Mouse (Mus musculus): ENCODE measurements around the gene Mmd2. TPM values are rescaled to one million over a fixed set of nuclear protein-coding genes. Genes with fewer than 3 reads are reported as not detected.

Gene Mmd2
- total RNA-seq (2021): not detected
- long read RNA-seq, experiment 1: 0 reads
- long read RNA-seq, experiment 2: 0 reads

- intact Hi-C loops (cut with DNase I): no loop called here
- DNase-seq: no peak
Observed at GRCm38 (mm10) chr5:142608259-142608988, at the start of gene Mmd2. TSS of gene Mmd2 (minus strand) at chr5:142608800.

DNA sequence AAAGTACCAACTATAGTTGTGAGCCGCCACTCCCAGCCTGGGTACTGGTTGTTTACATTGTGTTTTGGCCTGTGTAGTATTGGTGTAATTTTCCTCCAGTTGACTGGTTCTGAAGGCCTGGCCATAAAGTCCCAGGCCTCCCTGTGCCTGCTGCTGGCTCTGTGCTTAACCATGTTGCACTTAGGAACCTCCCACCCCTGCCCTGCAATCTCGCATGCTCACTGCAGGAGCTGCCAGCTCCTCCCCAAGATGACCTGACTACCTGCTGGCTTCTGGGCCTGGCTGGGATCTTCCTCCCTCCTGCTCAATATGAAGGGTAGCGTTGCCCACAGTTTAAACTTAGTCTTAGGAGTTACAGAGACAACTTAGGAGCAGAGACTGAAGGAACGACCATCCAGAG, 43.7 kb upstream of the Mmd2 start:
- intact Hi-C loops (cut with DNase I): no loop called here
- no peak for DNase-seq

DNA sequence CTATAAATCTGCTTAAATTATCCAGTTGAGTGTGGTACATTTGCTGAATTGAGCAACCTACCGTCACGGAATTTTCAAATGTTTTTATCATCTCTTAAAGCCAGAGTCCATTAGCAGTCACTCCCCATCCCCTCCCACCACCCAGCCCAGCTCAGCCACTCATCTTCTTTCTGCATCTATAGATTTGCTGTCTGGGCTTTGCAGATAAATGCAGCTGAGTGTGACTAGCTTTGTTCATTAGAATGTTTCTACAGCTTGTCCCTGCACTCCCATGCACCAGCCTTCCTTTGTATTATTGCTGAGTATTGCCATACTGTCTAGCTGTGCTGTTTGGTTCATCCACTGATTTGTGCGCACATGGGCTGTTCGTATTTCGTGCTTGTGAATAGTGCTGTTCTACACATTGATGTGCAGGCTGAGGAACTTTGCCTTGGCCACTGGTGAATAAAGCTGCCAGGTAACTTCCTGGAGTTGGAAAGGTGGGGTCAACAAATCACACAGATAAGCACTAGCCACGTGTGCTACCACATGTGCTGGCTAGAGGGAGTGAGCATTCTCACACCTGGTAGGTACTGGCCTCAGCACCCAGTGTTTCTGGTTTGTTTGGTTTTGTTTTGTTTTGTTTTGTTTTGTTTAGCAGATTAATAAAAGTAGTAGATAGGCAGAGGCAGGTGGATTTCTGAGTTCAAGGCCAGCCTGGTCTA, 42.3 kb upstream of the Mmd2 start:
- intact Hi-C loops (cut with DNase I): no loop called here
- no peak for DNase-seq

- intact Hi-C loops (cut with DNase I): no loop called here
- no peak for DNase-seq
Observed at GRCm38 (mm10) chr5:142650390-142650789, 41.8 kb upstream of the Mmd2 start.

DNA sequence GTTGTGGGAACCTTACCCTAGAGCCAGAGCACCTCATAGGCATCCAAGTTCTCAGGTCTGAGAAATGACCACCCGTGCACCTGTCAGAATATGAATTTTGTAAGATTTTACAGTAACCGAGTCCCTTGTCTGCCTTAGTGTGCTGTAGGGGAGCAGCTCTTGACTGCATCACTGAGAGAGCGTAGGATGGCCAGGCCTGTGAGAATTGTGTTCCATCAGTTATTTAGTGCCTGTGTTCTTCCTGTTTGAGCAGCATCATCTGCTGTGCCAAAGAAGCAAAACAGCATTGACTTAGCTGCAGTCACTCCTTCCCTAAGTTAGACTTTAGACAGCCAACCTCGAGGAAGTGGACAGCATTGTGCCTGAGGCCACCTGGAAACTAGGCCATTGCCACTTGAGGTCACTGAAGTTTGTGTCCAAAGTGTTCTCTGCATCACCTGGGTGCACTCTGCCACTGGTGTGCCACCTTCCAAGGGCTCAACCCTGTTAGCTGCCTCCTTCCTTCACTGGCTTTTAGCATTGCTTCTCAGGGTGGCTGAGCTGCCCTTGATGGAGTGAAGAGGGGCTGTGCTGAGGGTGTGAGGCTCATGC, 41.0 kb upstream of the Mmd2 start:
- intact Hi-C loops (cut with DNase I): loop anchor here (1.0 kb wide), 1 partner anchor 47 kb away; no protein-coding TSS in a partner anchor
- no peak for DNase-seq

DNA sequence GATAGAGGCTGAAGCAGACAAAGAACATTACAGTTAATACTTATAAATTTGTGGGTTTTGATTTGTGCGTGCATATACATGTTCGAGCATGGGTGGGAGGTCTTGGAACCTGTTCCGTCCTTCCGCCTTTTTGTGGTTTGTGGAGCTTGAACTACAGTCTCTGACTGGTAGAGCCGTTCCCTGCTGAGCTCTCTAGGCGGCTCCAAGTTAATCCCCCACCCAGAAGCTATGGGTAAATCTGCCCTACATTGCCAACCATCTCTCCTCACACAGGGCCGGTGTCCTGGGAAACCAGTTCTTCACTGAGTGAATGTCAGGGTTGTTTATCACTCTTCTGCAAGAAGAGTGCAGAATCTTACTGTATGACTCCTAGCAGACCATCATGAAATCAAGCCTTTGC, 39.6 kb upstream of the Mmd2 start:
- intact Hi-C loops (cut with DNase I): no loop called here
- DNase-seq: no peak

DNA sequence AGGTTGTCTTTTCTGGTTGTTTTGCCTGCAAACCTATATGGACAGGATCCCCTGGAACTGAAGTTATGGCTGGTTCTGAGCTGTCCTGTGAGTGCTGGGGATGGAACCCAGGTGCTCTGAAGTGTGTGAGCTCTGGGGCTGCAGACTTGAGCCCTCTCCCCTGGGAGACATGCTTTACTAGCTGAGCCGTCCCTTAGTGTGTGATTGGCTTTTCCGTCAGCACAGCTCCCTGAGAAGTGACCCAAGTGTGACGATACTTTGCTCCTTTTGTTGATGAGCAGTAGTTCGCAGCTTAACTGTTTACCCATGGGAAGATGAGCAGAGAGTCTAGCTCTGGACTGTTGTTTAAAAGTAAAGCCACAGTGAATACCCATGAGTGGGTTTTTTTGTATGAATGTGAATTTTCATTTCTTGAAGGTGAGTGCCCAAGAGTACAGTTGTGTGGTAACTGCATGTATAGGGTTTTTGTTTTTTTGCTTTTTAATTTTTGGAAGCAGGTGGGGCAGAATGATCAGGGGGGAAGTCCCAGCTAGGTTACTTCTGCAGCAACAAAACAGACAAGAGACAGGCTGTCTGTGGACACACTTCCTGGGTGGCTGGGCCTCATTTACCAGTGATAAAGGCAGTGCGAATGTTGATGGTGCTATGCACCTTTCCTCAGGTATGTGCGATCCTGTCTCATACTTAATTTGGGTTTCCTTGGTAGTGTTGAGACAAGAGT, 32.9 kb upstream of the Mmd2 start:
- DNase-seq: no peak
- intact Hi-C loops (cut with DNase I): no loop called here

- intact Hi-C loops (cut with DNase I): no loop called here
- DNase-seq: no peak
Observed at GRCm38 (mm10) chr5:142640088-142640487, 31.5 kb upstream of the Mmd2 start.

GRCm38 (mm10) chr5:142637823-142638222, 29.2 kb upstream of the Mmd2 start:
- DNase-seq: no peak

GRCm38 (mm10) chr5:142630224-142630623, 21.6 kb upstream of the Mmd2 start:
- DNase-seq: no peak
- intact Hi-C loops (cut with DNase I): no loop called here

More at GRCm38 (mm10) chr5:142637823-142638222, 29.2 kb upstream of the Mmd2 start:
- intact Hi-C loops (cut with DNase I): no loop called here

GRCm38 (mm10) chr5:142629663-142630025, 21.0 kb upstream of the Mmd2 start:
- intact Hi-C loops (cut with DNase I): no loop called here
- no peak for DNase-seq

- peak; percentile 92 to 94 for DNase-seq
- intact Hi-C loops (cut with DNase I): no loop called here
Observed at GRCm38 (mm10) chr5:142628726-142629662, 20.4 kb upstream of the Mmd2 start.

DNA sequence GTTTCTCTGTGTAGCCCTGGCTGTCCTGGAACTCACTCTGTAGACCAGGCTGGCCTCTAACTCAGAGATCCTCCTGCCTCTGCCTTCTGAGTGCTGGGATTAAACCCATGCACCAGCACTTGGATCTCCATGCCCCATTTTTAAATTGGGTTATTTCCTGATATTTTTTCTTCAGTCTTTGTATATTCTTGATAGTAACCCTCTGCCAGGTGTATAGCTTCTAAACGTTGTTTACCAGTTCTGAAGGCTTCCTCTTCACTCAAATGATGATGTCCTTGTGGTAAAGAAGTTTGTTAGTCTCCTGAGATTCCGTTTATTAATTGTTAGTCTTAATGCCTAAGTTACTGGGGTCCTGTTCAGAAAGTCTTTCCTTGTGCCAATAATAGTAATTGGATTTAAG, 18.8 kb upstream of the Mmd2 start, which contains the start of gene Wipi2:
Gene Wipi2, plus strand, starts transcription at position 301 of the 400 bp plus-strand sequence.
- DNase-seq: no peak
- intact Hi-C loops (cut with DNase I): no loop called here

DNA sequence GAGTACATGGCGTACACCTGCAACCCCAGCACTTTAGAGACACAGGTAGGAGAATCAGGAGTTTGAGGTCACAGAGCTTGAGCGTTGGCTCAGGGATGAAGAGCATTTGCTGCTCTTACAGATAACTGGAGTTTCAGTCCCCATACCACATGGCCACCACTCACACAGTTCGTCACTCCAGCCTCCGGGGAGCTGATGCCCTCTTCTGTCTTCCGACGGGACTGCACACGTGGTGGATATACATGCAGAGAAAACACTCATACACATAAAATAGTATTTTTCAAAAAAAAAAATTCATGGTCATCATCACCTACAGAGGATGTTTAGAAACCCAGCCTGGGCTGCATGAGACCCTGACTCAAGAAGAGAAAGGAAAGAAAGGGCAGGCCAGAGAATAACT, 14.5 kb upstream of the Mmd2 start:
- DNase-seq: no peak
- intact Hi-C loops (cut with DNase I): loop anchor here (5.0 kb wide), 1 partner anchor 66 kb away; no protein-coding TSS in a partner anchor

GRCm38 (mm10) chr5:142622134-142622533, 13.5 kb upstream of the Mmd2 start:
- DNase-seq: no peak
- intact Hi-C loops (cut with DNase I): loop anchor here (5.0 kb wide), 1 partner anchor 65 kb away; no protein-coding TSS in a partner anchor

DNA sequence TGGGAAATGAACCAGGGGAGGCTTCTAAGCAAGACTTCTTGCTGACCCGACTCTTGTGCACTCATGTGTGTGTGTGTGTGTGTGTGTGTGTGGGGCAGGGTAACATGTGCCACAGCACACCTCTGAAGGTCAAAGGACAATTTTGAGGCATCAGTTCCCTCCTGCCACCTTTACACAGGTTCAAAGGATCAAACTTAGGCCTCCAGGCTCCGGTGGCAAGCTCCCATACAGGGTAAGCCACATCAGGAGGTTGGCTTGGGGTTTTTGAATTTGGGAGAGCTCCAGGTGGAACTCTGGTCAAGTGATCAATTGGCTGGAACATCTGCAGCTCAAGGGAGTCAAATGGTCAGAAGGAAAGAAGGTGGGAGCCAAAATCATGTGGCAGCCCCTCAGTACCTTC, 12.8 kb upstream of the Mmd2 start:
- intact Hi-C loops (cut with DNase I): loop anchor here (5.0 kb wide), 1 partner anchor 64 kb away; no protein-coding TSS in a partner anchor
- no peak for DNase-seq

DNA sequence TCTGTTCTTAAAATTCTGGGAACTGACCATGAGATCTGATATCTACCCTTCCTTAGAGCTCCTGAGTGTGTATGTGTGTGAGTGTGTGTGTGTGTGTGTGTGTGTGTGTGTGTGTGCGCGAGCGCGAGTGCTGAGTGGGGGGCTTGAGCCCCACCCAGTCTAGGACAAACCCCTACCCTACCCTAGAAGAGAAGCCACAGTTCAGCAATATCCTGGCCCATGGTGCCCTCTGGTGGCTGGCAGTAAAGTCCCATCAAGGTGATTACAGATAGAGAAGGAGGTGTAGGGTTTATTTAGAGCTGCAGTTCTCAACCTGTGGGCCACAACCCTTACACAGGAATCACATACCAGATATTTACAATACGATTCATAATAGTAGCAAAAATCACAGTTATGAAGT, 11.3 kb upstream of the Mmd2 start:
- intact Hi-C loops (cut with DNase I): loop anchor here (5.0 kb wide), 2 partner anchors 63 to 123 kb away; no protein-coding TSS in a partner anchor
- no peak for DNase-seq

- DNase-seq: no peak
- intact Hi-C loops (cut with DNase I): loop anchor here (5.0 kb wide), 1 partner anchor 119 kb away; no protein-coding TSS in a partner anchor
Observed at GRCm38 (mm10) chr5:142616326-142616725, 7.7 kb upstream of the Mmd2 start.

GRCm38 (mm10) chr5:142615638-142616037, 7.0 kb upstream of the Mmd2 start:
- intact Hi-C loops (cut with DNase I): loop anchor here (5.0 kb wide), 1 partner anchor 118 kb away; no protein-coding TSS in a partner anchor
- no peak for DNase-seq

Measured in gastrocnemius, postnatal 36 days (tissue).